Mouse (Mus musculus) ZHBTc4 (cell line): ENCODE results near the gene Tspyl2.
"Not testable (repeated sequence)": the region's sequence is repeated elsewhere in the genome, so short reads cannot be mapped to it uniquely, and the experiment has no call there.

ENCODE experiments used
- DNase-seq: peaks from one replicate; pipeline ENCODE4 v3.0.0-alpha.2; 2011; ENCODE audit warnings: low read depth, low spot score

Tspyl2 gene

DNA sequence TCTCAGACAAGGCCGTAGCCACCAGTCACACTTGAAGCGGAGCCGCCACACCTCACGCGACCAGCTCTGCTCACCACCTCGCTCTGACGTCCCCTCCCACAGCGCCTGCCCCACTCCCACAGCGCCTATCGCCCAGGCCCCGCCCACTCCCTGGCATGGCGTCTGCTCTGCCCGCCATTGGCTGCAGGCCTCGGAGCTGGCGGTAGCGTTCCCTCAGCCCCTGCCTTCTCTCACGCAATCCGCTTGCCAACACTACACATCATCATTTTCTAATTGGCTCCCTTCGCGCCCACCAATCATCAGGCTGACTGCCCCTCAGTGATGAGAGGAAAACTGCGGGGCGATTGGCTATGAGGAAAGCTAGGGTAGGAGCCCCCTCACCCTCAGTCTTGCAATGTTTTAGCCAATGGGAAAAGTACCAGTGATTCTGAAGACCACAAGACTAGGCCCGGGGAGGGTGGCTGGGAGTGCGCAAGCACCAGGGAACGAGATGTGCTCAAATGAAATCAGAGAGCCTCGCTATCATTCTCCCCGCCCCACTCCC, at the start of gene Tspyl2:
TSS of gene Tspyl2 (minus strand) at position 68 of the 544 bp plus-strand sequence.
- peak; percentile 97 for DNase-seq

DNA sequence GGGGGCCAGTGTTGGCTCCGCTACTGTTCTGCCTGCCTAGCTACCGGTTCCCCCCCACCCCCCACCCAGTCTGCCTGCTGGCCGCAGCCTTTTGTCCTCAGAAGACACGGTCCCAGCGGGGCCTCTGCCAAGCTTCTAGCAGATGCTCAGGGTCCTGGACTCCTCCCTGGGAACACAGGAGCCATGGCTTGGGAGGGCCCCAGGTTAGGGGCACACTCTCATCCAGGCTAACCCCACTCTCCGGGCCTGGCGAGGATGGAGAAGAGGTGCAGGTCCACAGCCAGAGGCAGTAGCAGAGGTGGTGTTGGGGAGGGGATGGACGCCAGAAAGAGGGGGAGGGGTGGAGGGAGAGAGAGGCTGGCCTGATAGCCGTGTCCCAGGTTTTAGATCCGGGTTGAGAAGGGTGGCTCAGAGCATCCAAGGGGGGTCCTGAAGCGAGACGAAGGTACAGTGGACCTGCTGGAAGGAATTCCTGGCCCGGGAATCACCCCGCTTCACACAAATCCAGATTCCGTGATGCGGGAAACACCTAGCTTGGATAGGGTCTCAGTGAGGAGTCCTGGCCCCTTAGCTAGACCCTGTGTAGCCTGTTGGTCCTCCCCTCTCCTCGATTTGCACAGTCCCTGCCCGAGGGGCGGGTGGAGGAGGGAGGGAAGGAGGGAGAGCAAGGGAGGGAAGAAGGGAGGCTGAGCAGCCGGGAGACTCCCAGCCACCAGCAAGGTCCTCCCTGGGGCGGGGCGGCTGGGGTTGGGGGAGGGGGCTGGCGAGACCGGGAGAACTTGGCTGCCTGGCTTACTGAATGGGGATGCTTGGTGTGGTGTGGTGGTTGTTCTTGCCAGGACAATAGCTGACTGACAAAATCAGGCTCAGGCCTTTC, 26.4 kb upstream of the Tspyl2 start, which contains the start of gene Gpr173:
TSS of gene Gpr173 (minus strand) at position 308 of the 877 bp plus-strand sequence.
- peak; percentile 70 for DNase-seq

DNA sequence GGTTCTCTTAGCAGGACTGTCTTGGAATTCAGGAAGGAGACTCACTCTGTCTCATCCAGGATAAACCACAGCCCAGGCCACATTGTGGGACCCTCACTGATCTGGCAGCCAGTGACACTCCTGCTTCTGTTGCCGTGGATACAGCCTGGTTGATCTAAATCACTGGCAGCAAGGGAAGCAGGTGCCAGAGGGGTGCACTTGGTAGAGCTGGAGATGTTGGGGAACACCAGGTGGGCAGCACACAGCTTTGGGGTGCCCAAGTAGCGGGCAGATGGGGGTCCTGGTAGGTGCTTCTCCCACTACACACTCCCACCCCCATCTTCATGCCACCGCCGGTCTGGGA, 25.8 kb upstream of the Tspyl2 start:
- DNase-seq = no peak

DNA sequence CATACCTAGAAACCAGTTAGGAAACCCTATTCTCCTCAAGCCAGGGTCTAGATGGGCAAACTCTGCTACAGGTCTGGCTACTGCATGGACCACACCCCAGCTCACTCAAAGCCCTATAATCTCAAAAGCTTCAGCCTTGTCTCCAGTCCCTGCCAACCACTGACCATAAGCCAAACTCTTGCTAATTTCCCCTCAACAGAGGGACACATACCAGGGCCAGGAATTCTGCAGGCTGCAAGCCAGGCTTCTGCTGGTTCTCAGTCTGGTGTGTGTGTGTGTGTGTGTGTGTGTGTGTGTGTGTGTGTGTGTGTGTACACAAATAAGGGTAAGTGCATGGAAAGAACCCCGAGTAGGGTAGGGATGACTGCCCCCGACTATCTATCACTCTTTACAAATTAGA, 24.2 kb upstream of the Tspyl2 start:
- DNase-seq = no peak

DNA sequence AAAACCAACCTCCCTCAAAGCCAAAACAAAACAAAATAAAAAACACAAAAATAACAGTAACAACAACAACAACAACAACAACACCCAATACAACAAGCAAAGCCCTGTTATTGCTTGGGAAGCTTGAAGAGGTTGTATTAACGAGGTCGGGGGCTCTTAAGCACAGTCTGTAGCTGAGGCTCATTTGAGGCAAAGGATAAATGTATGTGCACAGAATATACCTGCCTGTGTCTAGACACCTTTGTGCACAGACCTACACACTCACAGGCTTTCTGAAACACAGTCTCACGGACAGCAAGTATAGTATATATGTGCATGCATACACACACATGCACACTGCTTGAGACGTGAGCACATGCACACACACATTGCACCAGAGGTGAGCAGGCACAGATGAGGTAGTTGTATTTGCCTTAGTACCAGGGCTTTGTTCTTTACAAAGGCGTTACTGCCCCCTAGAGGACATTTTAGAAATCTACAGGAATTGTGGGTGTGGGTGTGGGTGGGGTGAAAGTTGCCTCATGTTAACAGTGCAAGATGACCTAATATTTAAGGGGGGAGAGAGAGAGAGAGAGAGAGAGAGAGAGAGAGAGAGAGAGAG, 10.4 kb upstream of the Tspyl2 start:
- DNase-seq = peak; percentile 72

DNA sequence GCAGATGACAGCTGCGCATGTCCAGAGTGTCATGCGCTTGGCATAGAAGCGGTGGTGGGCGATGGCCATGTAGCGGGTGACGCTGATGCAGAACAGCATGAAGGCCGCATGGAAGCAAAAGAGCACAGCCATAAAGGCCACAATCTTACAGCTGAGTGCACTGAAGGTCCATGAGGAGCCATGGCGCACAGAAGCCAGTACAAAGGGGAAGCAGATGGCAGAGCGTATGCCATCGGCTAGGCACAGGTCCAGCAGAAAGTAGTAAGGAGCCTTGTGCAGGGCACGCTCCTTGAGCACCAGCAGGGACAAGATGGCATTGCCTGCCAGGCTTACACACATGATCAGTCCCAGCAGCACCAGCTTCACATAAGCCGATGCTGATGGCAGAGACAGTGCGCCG, 4.8 kb upstream of the Tspyl2 start:
- DNase-seq = no peak

DNA sequence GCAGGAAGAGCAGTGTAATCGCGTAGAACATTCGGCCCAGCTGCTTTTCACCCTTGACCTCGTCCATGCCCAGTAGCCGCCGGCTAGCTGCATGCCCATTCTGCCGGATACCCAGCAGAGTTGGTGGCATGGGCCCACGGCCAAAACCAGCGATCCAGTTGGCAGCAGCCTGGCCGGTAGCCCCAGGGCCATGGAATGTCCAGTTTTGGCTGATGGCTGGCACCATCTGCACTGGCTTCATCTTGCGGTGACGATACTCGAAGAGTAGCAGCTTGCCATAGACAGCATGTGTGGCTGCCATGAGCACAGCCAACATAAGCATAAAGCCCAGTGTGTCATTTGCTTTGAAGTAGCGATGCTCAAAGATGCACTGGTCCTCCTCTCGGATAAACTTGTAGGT, 4.4 kb upstream of the Tspyl2 start:
- peak; percentile 3 for DNase-seq

DNA sequence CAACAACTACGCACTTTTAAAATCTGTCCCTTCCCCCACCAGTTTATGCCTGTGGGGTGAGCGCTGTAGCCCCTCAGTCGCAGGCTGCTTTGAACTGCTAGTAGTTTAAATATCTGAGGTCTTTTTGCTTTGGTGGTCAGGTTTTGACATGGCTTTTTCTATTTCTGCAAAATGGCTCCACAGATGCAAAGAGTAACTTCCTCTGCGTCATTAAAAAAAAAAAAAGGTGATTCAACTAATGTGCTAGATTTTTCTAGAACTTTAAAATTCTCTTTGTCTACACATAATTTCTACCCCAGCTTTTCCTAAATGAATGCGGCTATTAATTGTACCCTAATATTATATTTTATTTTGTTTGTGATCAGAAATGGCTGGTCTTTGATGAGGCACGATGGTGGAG, 678 bp upstream of the Tspyl2 start:
- no peak for DNase-seq

DNA sequence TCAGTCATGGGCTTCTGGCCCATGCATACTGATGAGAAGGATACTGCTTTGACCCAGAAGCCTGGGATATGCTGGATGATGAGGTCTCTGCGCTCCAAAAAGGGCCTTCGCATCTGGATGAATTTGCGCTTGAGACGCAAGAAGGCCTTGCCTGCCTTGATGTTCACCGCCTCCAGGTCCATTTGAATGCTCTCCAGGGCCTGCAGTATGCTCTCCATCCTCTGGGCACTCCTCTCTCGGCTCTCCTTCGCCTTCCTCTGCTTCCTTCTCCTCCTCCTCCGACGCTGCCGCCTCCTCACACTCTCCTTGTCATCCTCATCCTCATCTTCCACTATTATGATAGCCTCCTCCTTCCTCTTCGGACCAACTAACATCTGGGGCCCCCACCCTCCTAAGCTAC, 729 bp downstream of the Tspyl2 start:
- DNase-seq = peak; percentile 6

DNA sequence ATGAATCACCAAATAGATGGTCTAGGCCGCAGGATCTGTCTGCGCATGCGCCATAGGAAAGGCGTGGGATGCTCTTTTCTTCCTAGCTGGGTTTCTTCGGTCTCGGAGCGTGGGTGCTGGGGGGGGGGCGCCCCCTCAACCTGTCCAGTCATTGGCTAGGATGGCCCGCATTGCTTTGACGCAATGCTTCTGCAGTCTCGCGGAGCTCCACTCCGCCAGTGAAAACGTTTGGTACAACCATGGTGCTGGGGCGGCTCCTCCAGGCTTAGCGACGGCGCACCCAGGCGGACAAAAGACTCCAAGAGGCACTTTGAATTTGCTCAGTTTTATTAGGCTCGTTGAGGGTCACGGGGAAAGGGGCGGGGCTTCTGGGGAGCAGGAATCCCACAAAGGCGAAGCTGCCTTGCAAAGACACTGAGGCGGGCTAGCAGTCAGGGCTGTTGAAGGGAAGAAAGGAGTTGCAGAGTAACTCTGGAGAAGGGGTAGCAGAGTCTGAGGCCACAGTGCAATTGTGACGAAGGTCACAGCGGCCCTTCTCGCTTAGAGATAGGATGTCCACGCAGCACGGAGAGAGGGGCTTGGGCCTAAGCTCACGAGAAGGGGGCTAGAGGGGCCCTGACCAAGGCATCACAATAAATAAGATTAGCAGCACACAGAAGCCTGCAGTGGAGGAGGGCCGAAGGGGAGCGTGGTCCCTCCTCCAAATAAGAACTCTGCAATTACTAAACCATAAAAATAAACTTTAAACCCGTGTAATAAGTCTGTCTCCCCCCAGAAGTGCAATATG, 5.5 kb downstream of the Tspyl2 start:
- DNase-seq = peak; percentile 97

DNA sequence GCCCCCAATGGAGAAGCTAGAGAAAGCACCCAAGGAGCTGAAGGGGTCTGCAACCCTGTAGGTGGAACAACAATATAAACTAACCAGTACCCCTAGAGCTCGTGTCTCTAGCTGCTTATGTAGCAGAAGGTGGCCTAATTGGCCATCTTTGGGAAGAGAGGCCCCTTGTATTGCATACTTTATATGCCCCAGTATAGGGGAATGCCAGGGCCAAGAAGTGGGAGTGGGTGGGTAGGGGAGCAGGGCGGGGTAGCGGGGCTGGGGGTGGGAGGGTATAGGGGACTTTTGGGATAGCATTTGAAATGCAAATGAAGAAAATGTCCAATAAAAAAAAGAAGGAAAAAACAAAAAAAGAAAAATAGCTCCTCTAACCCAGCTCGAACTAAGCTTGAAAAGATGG, 6.1 kb downstream of the Tspyl2 start:
- DNase-seq = not testable (repeated sequence)

DNA sequence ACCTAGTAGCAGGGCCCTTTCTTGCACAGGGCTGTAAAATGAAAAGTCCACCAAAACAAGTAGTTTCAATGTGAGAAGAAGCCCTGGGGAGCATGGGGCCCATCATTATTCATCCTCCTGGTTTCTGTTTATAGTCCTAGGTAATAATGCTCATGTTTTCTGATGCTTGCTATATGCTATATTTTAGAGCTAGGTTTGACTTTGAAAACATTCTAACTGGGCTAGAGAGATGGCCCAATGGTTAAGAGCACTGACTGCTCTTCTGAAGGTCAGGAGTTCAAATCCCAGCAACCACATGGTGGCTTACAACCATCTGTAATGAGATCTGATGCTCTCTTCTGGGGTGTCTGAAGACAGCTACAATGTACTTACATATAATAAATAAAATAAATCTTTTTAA, 12.8 kb downstream of the Tspyl2 start:
- DNase-seq = not testable (repeated sequence)

DNA sequence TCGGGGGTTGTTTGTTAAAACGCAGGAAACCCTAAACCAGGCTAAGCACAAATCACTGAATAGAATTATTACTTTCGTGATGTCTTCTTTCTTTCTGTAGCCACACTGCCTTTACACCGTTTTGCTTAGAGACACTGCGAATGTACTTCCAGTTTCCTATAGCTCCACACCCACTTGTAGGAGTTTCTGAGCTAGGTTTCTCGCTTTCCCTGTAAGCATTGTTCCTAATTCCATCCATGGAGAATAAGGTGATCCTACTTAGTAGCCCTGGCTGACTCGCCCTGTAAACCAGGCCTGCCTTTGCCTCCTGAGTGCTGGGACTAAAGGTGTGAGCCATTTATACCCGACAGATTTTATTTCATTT, 14.6 kb downstream of the Tspyl2 start:
- DNase-seq = no peak

DNA sequence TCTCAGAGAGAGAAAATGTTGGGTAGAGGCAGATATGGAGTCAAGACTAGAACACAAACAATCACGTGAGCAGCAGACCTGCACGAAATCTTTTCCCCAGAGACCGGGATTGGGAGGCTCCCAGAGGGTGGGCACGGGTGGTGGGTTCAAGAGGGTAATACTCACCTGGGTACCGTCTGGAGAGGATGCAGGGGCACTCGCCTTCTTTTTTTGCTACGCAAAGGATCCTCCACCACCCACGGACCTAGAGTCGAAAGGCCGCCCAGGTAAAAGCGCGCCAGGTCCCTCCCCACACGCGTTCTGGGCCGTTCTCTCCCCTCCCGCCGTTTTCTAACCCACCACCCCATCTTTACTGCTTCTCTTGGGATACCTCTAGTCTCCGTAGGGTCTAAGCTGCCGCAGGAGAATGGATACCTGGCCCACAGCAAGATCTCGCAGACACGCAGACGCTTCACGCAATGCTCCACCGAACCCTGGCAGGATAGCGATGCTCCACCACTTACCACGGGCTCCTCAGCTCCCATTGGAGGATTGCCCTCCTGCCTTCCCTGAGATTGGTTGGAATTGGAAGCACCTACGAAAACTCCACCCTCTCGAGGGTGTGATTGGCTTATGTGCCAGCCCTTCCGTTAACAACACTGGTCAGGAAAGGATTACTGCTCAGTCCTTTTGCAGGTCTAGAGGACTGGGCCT, 15.1 kb downstream of the Tspyl2 start, which contains the start of gene Kantr:
TSS of gene Kantr (minus strand) at position 500 of the 693 bp plus-strand sequence.
- peak; percentile 89 for DNase-seq

DNA sequence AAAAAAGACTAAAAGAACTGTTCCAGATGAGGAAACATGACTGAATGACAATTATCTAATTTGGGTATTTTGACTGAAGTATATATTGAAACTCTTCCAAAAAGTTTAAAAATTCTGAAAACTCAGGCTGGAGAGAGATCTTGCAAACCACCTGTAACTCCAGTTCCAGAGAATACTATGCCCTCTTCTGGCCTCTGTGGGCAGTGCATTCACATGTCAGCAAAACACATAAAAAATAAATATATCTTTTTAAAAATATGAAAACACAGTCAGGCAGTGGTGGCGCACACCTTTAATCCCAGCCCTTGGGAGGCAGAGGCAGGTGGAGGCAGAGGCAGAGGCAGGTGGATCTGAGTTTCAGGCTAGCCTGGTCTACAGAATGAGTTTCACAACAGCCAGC, 18.6 kb downstream of the Tspyl2 start:
- DNase-seq = no peak

DNA sequence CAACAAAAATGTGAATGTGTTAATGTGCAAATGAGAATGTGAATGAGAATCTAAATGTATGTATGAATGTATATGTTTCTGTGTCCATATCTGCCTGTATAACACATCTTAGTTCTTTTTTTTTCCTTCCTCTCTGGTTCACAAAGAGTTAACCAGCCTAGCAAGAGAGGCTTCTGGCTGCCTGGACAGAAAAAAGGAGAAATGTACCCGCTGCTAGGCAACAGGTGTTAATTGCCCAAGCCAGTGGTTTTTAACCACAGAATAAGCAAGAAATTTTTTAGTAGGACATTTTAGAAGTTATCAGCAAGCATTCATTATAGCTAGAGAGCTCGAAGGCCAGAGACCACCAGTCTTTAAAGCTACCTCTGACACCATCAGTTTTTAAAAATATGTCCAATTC, 19.4 kb downstream of the Tspyl2 start:
- DNase-seq = no peak

DNA sequence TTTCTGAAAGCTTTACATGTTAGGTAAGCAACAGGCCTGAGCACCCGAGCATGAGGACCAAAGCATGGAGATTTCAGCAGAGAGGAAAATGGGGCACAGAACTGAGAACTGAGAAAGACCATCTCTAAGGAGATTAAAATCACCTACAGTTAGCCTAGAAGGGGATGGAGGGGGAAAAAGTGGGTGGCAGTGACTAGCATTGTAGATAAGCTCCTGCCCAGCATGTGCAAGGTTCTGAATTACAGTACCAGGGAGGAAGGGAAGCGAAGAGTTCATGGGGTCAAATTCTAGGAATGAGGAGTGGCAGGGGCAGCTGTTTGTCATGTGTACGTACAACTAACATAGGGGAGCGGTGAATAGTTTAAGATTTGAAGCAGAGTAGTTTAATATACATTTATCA, 21.7 kb downstream of the Tspyl2 start:
- DNase-seq = no peak

DNA sequence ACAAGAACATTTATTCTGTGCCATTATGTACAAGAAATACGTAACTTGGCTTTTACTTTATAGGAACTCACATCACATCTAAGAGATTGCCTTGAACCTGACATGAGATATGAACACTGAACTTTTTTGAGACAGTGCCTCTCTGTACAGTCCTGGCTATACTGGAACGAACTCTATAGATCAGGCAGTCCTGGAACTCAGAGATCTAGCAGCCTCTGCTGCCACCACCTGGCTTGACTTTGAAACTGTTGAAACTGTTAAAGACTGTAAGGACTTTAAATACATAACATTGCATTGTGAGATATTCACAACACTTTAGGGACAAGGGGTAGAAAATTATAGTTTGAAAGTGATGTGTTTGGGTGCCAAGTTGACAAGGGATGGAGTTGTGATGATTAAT, 34.3 kb downstream of the Tspyl2 start:
- peak; percentile 53 for DNase-seq

DNA sequence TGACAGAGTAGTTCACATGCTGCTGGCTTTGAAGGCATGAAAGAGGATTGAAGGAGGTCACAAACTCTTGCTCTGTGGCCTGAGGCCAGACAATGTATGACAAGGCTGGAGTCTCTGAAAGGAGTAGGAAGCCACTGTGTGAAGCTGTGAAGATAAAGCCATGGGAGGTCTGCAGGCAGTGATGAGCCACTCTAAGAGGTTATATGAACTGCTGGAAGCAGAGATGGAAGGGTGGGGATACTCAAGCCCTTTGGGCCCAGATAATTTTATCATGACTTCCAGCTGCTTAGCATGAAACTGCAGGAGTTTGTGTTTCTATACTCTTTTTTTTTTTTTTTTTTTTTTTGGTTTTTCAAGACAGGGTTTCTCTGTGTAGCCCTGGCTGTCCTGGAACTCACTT, 34.9 kb downstream of the Tspyl2 start:
- DNase-seq = peak; percentile 13

DNA sequence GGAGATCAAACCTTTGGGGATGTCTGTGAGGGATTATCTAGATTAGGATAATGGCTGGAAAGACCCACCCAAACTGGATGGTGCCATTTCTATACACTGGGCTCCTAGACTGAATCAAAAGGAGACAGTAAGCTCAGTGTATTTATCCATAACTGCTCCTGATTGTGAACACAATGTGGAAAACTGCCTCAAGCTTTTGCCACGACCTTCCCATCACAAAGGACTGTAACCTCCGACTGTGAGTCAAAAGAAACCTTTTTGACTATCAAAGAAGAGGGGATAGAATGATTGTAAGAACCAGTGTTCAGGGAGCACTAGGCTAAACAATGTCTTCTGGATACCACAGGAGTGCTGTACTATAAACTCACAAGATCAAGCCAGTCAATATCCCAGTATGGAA, 36.0 kb downstream of the Tspyl2 start:
- DNase-seq = peak; percentile 73

DNA sequence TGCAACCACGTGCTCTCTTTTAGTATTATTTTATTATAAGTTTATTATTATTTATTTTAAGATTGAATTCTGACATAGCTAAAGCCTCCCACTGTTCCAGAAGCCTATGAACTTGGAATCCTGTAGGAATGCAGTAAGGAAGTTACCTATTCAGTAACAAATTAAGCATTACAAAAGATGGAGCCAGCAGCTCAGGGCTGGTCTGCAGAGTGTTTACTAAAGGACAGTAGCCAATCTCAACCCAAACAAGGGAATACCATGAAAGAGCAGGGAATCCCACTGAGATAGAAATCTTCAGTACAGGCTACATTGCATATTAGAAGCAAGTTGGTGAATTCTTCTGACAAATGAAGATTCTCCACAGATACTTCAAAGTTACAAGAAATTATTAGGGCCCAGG, 55.2 kb downstream of the Tspyl2 start:
- DNase-seq = peak; percentile 64
